Mouse (Mus musculus) left cerebral cortex, postnatal 36 days (tissue): ENCODE measurements around the gene 4930435E12Rik. TPM values are rescaled to one million over a fixed set of nuclear protein-coding genes. Genes with fewer than 3 reads are reported as not detected.
"Not testable (repeated sequence)": the region's sequence is repeated elsewhere in the genome, so short reads cannot be mapped to it uniquely, and the experiment has no call there.

Experiments
- DNase-seq, 2 experiments: peaks; one replicate each; pipeline ENCODE4 v3.0.0; 2021 to 2022; ENCODE audit warnings: low spot score in 2 of 2, mixed read lengths in 1 of 2
- intact Hi-C: fragments of 180-260 bp; cut with DNase I; formaldehyde crosslinking; loops from one replicate; pipeline ENCODE4 v1.15.1; 2025
- total RNA-seq, 2 experiments: library from RNA; stranded (reverse); gene quantifications; 2 replicates each; pipeline ENCODE4 v1.2.3; 2021

Gene 4930435E12Rik
- not detected for total RNA-seq

DNA sequence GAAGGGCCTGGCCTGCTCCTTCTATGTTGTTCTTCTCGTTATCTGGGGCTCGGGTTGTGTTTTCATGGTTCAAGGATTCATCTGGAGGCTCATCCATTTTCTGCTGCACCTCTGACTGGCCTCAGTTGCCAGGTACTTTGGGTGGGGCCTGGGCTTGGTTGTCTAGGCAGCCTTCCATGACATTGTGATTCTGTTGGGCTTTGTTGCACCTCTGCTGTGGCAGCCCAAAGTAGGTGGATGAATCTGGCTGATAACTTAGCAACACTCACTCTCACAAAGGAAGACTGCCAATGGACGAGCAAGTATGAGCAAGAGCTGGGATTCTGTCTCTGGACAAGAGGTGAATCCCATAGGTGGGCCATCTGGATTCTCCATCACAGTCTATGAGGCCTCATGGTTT lies at the start of gene 4930435E12Rik:
4930435E12Rik (minus strand) TSS at position 101 of the 400 bp plus-strand sequence.
- intact Hi-C loops: no loop called here
- no peak for DNase-seq

DNA sequence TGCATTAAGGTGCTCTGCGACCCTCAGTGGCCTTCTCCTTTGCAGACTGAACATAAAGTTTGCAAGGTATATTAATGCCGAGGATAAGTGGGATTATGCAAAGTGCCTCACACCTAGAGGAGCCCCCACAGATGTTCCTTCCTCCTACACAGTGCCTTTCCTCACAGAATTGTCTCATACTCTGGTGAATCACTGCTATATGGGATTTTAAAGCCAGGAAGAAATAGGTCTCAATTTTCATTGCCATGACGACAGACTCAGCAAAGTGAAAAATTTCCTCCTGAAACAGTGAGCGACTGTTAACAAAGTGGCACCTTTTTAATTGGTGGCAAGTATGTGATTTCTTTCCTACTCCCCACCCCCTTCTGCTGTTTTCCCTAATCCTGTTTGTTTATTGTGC lies 45.9 kb upstream of the 4930435E12Rik start:
- intact Hi-C loops: no loop called here
- peak; percentile 34 to 43 for DNase-seq

DNA sequence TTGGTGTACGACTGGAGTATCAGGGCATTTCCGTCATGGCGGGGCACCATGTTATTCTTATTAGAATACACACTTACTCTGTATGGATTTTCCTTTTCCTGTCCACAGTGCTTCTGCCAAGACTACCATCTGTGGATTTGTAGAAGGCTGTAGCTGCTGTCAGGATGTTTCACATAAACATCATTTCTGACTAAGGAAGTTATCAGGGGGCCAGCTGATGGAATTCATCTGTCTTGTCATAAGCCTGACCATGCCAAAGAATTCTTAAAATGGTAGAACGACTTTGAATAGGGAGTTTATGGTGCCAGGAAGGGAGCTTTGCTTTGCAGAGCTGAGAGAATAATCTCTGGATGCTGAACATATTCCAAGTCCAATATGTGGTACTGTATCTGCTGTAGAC lies 44.7 kb upstream of the 4930435E12Rik start:
- peak in 1 of 2 experiments; percentile 11 for DNase-seq
- intact Hi-C loops: no loop called here

DNA sequence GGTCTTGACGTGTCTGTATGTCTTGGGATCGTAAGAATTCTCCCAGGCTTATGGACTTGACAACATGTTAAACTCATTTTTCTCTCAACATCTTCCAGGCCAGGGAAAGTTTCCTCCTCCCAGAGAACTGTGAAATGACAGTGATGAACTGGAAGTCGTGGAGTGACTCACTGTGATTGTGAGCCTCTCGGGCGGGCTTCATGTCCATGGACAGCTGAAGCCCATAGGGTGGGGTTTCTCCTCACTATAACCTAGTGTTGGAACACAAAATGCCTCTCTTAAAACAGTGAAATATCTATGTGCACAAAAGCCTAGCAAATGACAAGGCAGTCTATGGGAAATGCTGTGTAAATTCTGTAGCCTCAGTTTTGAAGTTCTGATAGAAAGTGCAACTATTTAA lies 35.8 kb upstream of the 4930435E12Rik start:
- intact Hi-C loops: loop anchor here (5.0 kb wide), 1 partner anchor 118 kb away; no protein-coding TSS in a partner anchor
- DNase-seq: no peak

DNA sequence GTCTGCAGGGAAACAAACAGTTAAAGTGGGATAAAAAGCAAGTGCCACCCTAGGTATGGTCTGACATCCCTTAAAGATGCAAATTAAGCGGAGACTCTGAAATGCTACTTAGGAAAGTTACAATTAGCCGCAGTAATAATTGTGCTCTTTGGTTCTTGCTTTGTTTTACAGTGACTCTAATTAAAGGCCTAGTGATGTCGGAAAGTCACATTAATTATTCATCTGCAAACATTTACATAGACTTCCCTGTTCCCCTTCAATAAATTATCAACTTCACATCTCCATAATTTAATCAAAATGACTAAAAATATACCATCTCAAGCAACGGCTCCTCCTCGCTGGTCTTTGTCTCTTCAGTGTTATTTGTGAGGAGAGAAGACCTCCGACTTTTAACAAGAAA lies 32.0 kb upstream of the 4930435E12Rik start:
- intact Hi-C loops: loop anchor here (5.0 kb wide), 1 partner anchor 122 kb away; no protein-coding TSS in a partner anchor
- no peak for DNase-seq

DNA sequence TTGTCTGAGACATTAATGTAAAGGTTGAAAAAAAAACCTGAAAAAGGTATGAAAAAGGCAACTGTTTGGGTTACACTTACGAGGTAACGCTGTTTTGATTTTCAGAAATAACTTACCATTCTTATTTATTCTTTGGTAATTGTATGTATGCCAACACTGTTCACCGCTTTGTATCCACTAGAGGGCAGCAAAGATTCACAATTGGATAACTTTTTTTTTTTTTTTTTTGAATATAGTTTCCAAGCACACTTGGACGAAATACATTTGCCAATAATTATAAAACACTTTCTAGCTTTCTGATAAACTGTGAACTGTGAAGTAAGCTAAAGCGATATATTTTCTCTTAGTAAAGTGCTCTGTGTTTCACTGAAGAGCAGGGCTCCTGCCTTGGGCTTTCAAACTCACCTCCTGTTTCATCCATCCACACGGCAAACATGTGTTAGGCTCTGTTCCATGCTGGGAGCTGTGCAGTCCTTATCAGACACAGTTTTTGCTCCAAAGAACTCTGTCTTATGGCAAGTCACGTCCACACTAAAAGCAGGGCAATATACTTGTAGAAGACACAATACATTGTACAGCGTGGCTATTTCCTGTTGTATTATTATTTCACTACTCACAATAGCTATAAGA lies 29.7 kb upstream of the 4930435E12Rik start:
- intact Hi-C loops: loop anchor here (1.0 to 2.0 kb wide), 2 partner anchors 45 to 195 kb away; no protein-coding TSS in a partner anchor
- no peak for DNase-seq

DNA sequence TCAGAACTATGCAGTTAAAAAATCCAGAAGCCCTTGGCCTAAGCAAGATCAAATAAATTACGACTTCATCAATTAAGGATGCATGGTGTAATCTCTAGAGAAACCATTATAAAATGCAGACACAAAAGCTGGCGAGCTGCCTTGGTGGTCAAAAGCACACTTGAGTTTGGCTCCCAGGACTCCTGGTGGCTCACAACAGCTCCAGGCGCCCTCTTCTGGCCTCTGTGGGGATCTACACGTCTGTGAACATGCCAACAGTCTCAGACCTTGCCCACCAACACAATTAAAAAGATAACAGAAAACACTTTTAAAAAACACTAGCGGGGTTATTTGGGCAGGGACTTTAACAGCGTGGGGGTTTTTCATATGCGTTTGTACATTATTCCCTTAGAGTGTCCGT lies 16.0 kb downstream of the 4930435E12Rik start:
- DNase-seq: peak; percentile 31 to 56
- intact Hi-C loops: loop anchor here (5.0 to 10.0 kb wide), 2 partner anchors 68 to 195 kb away; partner anchors contain the start of gene B4galt4

DNA sequence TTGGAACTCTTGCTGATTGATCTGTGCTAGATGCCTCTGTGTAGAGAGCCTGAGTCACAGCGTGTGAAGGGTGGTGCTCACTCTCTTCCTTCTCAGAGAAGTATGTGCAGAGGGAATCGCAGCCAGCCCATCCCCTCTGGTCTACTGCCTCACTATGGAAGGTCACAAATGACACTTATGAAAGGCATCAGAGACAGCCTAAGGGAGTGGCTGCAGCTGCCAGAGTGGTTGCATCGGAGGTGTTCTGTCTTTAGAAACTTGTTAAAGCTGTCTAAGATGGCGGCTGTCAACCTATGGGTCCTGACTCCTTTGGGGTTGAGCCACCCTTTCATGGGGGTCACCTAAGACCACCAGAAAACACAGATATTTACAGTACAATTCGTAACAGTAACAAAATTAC lies 18.4 kb downstream of the 4930435E12Rik start:
- DNase-seq: no peak
- intact Hi-C loops: loop anchor here (5.0 to 10.0 kb wide), 2 partner anchors 65 to 193 kb away; partner anchors contain the start of gene B4galt4

DNA sequence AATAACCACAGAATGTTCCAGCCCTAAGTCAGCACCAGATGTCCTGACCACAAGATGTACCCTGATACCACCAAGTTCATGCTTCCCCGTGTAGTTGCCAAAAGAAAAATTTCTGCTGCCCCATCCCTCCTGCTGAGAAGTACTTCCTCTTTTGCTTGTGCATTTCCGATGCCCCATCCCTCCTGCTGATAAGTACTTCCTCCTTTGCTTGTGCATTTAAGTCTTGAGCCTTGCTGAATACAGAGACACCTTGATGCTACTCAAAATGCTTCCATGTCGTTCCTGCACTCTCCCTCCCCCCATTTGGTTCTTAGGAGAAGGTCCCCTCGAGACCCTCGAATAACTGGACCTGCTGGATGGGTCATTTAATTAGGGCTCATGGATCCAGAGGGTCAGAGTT lies 20.8 kb downstream of the 4930435E12Rik start:
- intact Hi-C loops, DNase-seq: not testable (repeated sequence)

DNA sequence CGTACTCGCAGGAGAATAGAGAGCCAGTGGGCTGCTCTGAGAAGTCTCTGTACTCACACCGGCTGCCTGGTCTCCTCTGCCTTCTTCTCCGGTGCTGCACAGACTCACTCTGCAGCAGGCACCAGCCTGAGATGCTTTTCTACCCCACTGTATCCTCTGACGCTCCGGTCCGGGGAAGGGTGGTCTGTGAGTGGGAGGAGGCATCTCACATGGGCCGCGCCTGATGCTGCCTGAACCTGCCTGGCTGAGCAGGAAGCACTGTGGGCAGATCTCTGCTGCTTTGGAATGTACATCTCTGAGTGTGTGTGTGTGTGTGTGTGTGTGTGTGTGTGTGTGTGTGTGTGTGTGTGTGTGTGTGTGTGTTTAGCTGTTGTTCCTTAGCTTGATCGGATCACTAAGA lies 28.5 kb downstream of the 4930435E12Rik start, which contains the start of gene Upk1b:
Upk1b (minus strand) TSS at position 238 of the 400 bp plus-strand sequence.
- DNase-seq: no peak
- intact Hi-C loops: no loop called here

DNA sequence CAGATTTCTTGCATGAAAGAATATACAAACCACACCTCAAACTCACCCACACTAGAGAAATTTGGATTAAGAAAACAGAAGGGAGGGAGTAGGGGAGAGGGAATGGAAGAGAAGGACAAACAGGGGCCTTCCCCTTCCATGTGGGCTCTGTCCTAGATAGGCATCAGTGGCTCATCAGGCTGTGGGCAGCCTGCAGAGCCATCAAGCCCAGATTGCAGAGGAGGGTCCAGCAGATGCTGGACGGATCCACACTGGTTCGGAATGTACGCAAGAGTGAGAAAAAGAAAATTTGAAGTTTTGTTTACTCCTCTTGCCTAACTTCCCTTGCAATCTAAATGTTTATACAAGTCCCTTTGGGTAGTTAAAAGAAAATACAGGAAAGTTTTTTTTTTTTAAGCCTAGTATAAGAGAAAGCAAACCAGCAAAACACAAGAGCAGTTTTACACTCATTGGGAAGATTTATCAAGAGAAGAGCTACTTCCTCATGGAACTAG lies 29.5 kb downstream of the 4930435E12Rik start:
- no peak for DNase-seq
- intact Hi-C loops: no loop called here

DNA sequence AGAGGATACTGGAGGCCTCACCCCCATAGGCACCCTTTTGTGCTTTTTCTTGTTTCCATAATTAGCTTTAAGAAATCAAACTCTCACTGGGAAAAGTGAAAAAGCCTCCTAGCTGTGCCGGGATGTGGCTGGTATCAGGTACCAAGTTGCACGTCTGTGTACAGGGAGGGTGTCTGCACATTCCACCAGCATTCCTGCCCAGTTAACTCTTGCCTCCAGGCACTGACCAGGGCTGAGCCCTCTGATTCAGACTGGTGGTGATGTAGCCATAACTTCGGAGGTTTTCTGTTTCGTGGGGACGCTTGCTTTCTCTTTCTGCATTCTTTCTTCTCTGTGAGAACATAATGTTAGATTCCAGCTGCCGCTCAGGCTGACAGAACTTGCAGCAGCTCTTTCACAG lies 35.4 kb downstream of the 4930435E12Rik start:
- DNase-seq: no peak
- intact Hi-C loops: no loop called here

DNA sequence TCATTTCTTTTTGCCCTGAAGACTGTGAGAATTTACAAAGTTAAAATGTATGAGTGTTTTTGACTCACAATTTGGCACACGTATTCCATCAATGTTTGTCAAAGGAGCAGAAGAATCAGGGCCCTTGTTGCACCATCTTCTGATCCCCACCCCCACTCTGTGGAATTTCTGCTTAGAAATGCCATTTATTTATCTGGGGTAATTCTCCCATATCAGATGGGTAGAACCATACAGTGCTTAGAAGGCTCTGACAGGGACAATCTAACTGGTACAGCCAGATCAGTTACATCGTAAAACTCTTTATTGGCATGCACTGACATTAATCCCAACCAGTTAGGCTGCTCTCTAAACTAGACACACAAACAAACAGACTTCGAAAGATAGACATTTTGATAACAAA lies 38.6 kb downstream of the 4930435E12Rik start:
- no peak for DNase-seq
- intact Hi-C loops: no loop called here

DNA sequence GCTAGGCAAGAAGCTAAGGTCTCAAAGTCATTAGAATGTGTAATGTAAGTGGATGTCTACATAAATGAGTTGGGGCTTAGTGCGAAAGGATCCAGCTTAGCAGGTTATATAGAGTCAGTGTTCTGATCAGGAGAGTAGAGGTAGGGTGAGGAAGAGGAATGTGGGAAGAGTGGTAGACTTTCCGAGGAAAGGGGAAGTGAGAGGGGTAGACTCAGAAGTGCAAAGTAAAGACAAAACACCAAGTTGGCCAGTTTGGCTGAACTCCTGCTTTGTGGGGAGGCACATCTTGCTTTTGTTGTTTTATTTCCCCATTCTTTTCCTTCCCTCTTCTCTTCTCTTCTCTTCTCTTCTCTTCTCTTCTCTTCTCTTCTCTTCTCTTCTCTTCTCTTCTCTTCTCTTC lies 39.5 kb downstream of the 4930435E12Rik start:
- no peak for DNase-seq
- intact Hi-C loops: no loop called here

DNA sequence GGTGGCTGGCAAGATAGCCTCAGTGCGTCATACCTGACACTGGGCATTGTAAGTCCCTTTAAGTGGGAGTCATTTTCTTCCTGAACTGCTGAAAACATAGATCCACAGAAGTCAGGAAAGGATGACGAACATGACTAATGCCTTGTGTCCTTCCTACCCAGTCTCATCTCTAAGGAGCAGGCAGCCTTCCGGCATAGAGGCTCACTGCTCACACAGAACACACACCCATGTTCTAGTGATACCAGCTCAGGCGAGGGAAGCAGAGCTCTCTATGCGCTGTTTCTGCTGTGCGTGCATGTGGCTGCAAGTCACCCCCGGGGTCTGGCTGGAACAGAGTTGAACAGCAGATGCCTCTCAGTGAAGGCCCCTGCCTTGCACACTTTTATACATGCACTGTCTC lies 43.2 kb downstream of the 4930435E12Rik start:
- DNase-seq: no peak
- intact Hi-C loops: no loop called here

DNA sequence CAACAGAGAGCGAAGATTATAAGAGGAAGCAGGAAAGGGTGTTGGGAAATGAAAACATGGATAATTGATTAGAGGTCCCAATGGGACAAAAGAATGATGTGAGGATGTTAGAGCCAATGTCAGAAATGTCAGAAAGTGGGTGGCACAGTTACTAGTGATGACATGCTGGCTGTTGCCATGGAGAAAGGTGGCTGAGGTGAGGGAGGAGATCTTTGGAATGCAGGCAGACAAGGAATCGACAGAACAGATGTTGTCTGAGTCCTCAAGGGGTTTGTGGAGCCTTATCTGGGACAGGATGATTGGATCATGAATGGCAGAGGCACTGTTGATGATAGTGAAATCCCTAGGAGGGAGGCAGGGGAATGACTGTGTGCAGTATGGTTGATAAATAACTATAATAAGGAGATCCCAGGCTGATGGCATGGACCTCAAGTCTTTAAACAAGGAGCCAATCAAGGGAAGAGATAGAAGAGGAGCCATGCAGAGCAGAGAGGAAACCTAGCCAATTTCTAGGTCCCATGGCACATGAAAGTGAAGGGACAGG lies 46.0 kb downstream of the 4930435E12Rik start:
- DNase-seq: no peak
- intact Hi-C loops: no loop called here

DNA sequence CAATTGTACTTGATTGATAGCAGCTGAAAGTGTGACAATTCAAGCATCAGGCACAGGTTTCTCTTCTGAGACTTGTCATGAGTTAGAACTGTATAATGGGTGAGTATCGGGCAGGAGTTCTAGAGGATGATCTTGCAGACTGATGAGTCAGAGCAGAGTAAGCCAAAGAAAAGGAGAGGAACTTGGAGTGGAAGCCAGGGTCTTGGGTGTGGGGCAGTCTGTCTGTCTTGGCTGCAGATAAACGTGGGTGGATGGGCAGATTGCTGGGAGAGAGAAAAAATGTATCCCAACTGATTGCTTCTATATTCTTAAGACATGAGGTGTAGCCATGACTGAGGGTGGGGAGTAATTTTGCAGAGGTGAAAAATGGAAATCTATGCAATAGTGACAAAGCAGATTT lies 46.6 kb downstream of the 4930435E12Rik start:
- intact Hi-C loops: no loop called here
- DNase-seq: no peak

DNA sequence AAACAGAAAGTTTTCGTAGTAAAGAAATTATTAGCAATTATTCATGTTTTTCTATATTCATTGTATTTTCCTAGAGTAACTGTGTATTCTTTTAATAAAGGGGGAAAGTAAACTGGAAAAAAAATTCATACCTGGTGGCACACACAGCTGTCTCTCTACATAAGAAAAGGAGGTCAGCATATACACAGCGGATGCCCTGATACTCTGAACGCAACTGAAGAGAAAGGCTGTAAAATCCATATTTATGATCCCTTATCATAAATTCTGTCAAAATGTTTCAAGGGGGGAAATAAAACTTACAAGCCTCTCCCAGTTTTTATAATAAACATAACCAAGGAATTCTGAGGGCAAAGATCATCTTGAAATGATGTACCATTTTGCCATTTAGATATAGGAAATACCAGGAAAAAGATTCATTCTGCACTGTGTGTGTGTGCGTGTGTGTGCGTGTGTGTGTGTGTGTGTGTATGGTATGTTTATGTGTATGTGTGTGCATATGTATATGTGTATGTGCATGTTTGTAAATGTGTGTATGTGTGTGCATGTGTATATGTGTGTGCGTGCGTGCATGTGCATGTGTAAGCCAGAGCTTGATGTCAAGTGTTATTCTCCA lies 47.5 kb downstream of the 4930435E12Rik start:
- intact Hi-C loops: no loop called here

DNA sequence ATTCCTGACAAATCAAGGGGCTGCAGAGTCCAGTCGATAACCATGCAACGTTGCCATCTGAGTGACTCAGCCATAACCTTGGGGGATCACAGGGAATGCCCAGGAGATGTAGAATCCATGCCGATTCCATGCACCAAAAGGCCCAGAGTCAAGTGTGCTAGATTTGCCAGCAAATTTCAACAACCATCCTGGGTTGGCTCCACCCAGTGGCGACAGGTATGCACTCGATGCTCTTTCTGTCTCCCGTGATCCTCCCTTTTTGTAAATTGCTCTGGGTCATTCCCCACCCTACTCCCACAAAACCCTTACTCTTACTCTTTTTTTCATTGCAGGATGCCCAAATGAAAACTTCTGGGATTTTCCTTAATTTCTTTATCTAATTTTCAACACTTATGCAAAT lies 52.2 kb downstream of the 4930435E12Rik start:
- no peak for DNase-seq
- intact Hi-C loops: no loop called here

More for the DNA sequence above, 47.5 kb downstream of the 4930435E12Rik start:
- DNase-seq: no peak

DNA sequence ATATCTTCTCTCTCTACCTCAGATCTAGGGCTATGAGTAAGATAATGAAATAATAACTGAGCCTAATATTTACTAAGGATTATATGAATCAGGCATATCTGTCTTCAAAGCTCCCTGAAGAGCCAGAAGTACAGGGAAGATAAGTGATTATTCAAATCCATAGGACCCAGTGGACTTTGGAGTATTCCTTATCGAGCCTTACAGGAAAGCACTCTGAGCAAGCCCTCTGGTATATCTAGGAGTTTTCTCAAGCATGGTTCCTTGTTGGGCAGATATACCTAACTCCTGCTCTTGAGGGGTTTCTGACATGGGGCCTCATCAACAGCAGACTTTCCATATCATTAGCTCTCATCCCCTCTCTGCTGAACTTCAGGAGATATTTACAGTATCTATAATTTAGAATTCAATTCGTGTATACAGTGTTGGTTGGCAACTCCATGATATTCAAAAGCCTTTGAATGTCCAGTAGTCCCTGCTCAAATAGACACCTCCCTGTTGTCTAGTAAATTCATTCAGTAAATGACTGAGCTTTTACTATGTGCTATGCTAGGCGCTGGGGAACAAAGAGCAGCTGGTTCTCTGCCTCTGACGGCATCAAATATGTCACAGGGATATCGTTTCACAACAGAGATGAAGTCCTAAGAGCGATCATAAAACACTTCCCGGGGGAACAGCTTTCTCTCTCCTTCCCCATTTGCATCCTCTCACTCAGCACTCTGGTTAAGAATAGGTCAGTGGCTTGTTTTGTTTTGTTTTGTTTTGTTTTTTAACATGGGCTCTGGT lies 53.4 kb downstream of the 4930435E12Rik start:
- DNase-seq: no peak

More for the DNA sequence above, 53.4 kb downstream of the 4930435E12Rik start:
- intact Hi-C loops: no loop called here
